Mouse (Mus musculus): Measurements from ENCODE around the gene Cux1. TPM values are rescaled to one million over a fixed set of nuclear protein-coding genes. Genes with fewer than 3 reads are reported as not detected.

Cux1 gene
- polyA plus RNA-seq, 1 experiment from 2014 or later = 68.2 TPM

DNA sequence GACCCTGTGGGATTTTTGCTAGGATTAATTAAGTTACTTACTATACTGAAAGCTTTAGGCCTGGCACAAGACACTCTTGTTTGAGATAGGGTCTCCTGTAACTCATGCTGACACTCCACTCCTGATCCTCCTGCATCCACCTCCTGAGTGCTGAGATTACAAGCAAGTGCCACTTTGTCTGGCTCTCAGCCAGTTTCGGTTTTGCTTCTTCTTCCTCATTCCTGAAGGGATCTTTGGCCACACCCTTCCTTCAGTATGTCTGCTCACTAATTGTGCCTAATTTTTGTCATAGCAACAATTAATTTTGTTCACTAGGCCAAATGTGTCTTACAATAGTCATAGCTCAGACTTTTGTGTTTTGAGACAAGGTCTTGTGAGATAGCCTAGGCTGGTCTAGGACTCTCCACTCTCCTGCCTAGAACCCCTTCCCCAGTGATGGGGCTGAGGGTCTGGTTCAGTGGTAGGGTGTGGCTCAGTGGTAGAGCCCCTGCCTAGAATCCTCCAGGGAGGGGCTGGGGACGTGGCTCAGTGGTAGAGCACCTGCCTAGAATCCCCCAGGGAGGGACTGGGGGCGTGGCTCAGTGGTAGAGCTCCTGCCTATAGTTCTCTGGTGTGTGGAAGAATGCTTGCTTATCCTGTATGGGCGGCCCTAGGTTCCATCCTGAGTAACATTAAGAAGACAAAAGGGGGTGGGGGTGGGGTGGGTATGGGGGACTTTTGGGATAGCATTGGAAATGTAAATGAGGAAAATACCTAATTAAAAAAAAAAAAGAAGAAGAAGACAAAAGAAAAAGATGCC is 16.6 kb upstream of the Cux1 start:
- H3K36me3 ChIP-seq = no peaks in the 10 kb centered on the region

DNA sequence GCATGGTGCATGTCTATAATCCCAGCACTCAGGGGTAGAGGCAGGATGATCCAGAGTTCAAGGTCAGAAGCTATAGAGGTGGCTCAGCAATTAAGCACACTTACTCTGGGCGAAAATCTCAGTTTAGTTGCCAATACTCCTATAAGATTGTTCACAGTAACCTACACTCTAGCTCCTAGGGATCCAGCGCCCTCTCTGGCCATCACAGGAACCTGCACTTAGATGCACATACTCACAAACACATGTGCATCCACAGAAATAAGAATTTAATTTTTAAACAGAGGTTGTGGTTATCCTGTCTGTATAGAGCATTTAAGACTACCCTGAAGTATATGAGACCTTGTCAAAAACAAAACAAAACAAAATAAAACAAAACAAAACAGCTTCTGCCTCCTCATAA is 16.0 kb upstream of the Cux1 start:
- Histone ChIP-seq H3K36me3 (no peaks in the 10 kb centered on the region), H3K9ac (no peak overlapping the region), H3K4me3 (replicated peaks) (no peak overlapping the region), H3K4me2 (replicated peaks) (no peak overlapping the region), H3K27me3 (replicated peaks) (0 out of 2 replicates have a peak, but pooled peaks cover 4% of the 10 kb centered on the region), H3K4me1 (replicated peaks) (0 out of 2 replicates have a peak, but pooled peaks cover 6% of the 10 kb centered on the region), H3K9me3 (no peaks in the 10 kb centered on the region), H3K27ac (no peak overlapping the region)
- ATAC-seq = no peak
- WGBS = 82% methylated on average over 2 of the region's 2 CpGs

More for the DNA sequence above, 16.6 kb upstream of the Cux1 start:
- Histone ChIP-seq H3K9ac (no peak overlapping the region), H3K4me1 (replicated peaks) (0 out of 2 replicates have a peak, but pooled peaks cover 6% of the 10 kb centered on the region), H3K4me2 (replicated peaks) (no peak overlapping the region), H3K27me3 (replicated peaks) (0 out of 2 replicates have a peak, but pooled peaks cover 4% of the 10 kb centered on the region), H3K9me3 (no peaks in the 10 kb centered on the region), H3K4me3 (replicated peaks) (no peak overlapping the region), H3K27ac (no peak overlapping the region)
- no peak; the same call in 1 of the 2 replicates for ATAC-seq
- 67% methylated on average over 4 of the region's 4 CpGs for WGBS

DNA sequence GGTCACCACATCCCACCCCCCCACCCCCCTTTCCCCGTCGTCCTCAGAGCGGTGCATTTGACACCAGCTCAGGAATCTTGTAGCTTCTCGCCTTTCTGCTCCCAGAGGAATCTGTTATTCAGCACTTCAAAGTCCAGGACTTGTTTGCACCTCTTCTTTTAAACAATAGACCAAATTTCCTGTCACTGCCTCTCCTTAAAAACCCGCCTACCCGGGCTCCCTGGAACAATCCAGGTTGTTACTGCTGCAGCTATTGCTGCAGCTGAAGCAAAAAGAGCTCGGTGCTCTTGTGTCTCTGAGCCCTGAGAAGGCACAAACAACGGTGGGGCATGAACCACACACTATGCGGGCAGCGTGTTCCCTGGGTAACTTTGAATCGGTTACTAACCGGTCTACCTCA is 14.9 kb upstream of the Cux1 start:
- Histone ChIP-seq H3K36me3 (no peaks in the 10 kb centered on the region), H3K4me1 (replicated peaks) (0 out of 2 replicates have a peak, but pooled peaks cover 6% of the 10 kb centered on the region), H3K9ac (no peak overlapping the region), H3K4me2 (replicated peaks) (peak overlapping the region; percentile 56), H3K9me3 (no peaks in the 10 kb centered on the region), H3K27ac (no peak overlapping the region), H3K4me3 (replicated peaks) (no peak overlapping the region), H3K27me3 (replicated peaks) (0 out of 2 replicates have a peak, but pooled peaks cover 4% of the 10 kb centered on the region)
- WGBS = 7% methylated on average over 12 of the region's 12 CpGs
- ATAC-seq = no peak

DNA sequence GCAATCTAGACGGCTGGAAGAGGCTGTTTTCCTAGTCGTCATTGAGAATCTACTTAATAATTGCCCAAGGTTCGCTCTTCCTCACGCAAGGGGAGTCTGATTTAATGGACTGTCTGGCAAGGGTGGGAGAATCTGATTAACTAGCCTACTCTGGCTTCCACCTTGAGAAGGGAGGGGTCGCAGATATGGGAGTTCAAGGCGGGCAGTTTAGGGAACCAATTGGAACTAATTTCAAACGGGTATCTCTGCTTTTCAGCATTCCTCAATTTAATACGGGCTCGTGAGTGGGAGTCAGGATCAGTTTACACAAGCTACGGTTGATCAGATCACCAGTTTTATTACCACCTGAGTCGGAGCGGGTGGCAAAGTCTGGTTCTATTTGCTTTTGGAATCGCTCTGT is 14.3 kb upstream of the Cux1 start:
- no peak overlapping the region for H3K9ac ChIP-seq
- H3K36me3 ChIP-seq = no peaks in the 10 kb centered on the region
- H3K4me2 ChIP-seq (replicated peaks) = peak overlapping the region; percentile 56
- no peak overlapping the region for H3K27ac ChIP-seq
- WGBS = 1% methylated on average over 13 of the region's 13 CpGs
- ATAC-seq = 0 out of 2 replicates have a peak, but pooled peaks have one; percentile 22
- H3K9me3 ChIP-seq = no peaks in the 10 kb centered on the region
- H3K4me1 ChIP-seq (replicated peaks) = 0 out of 2 replicates have a peak, but pooled peaks cover 6% of the 10 kb centered on the region
- H3K4me3 ChIP-seq (replicated peaks) = peak overlapping the region; percentile 13
- H3K27me3 ChIP-seq (replicated peaks) = 0 out of 2 replicates have a peak, but pooled peaks cover 4% of the 10 kb centered on the region

DNA sequence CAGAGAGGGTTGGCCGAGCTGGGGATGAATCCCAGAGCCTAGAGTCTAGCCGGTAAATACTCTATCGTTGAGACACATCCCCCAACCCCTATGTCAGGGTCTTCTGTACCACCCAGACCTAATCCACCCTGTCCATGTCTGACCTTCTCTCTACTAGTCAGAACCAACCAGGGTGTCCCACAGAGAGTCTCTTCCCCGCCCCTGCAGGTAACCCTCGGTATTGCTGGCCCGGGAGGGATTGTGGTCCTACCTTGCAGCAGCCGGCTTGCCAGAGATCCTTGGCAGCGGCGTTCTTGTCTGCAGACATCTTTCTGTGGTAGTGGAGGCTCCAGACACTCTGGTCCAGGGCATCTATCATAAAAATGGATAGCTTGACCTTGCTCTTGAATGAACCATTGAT is 13.9 kb upstream of the Cux1 start:
- peak overlapping the region; percentile 13 for H3K4me3 ChIP-seq (replicated peaks)
- H3K27ac ChIP-seq = no peak overlapping the region
- 13% methylated on average over 9 of the region's 9 CpGs for WGBS
- no peaks in the 10 kb centered on the region for H3K36me3 ChIP-seq
- 0 out of 2 replicates have a peak, but pooled peaks cover 6% of the 10 kb centered on the region for H3K4me1 ChIP-seq (replicated peaks)
- no peak overlapping the region for H3K9ac ChIP-seq
- 0 out of 2 replicates have a peak, but pooled peaks cover 4% of the 10 kb centered on the region for H3K27me3 ChIP-seq (replicated peaks)
- ATAC-seq = peak; percentile 68
- H3K4me2 ChIP-seq (replicated peaks) = peak overlapping the region; percentile 56
- H3K9me3 ChIP-seq = no peaks in the 10 kb centered on the region

DNA sequence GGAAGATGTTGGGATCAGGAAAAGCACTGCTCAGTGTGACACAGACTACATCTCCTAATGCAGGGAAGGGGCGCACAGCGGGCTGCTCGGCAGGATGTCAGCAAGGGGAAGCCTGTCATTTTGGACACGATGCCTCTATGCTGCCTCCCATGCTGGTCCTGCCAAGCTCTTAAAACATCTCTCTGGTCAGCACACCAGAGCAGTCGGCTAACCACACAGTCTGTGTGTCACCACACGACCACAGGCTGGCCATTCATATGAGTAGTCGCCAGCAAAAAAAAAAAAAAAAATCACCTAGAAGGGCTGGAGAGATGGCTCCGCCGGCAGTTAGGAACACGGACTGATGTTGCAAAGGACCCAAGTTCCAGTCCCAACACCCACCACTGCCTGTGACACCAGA is 10.9 kb upstream of the Cux1 start:
- 0 out of 2 replicates have a peak, but pooled peaks cover 6% of the 10 kb centered on the region for H3K4me1 ChIP-seq (replicated peaks)
- H3K4me2 ChIP-seq (replicated peaks) = no peak overlapping the region
- H3K9me3 ChIP-seq = no peaks in the 10 kb centered on the region
- WGBS = 56% methylated on average over 10 of the region's 10 CpGs
- peaks cover 4% of the 10 kb centered on the region; the same call in 1 of the 2 replicates for H3K27me3 ChIP-seq (replicated peaks)
- no peak overlapping the region for H3K27ac ChIP-seq
- no peak overlapping the region for H3K4me3 ChIP-seq (replicated peaks)
- no peak for ATAC-seq
- H3K9ac ChIP-seq = no peak overlapping the region
- no peaks in the 10 kb centered on the region for H3K36me3 ChIP-seq

DNA sequence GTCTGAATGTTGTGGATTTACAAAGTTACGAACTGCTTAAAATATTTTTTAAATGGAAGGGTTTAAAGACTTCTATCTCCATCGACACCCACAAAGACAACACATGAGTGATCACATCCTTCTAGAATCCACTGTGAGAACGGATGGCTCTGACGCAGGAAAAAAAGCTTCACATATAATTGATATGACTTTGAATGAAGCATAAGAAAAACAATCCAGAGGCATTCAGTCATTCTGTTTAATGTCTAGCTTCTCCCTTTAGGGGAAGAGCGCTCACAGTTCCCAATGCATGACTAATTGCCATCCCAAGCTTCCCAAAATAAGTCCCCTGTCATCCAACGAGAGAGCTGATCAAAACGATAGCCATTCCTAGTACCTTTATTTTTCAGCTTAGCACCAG is 2.9 kb upstream of the Cux1 start:
- Histone ChIP-seq H3K27me3 (replicated peaks) (peaks cover 5% of the 10 kb centered on the region; the same call in 1 of the 2 replicates), H3K36me3 (no peaks in the 10 kb centered on the region), H3K4me2 (replicated peaks) (no peak overlapping the region), H3K27ac (no peak overlapping the region), H3K9ac (no peak overlapping the region), H3K4me1 (replicated peaks) (peaks cover 5% of the 10 kb centered on the region; the same call in 1 of the 2 replicates), H3K4me3 (replicated peaks) (no peak overlapping the region), H3K9me3 (no peaks in the 10 kb centered on the region)
- 58% methylated on average over 7 of the region's 7 CpGs for WGBS
- no peak for ATAC-seq

DNA sequence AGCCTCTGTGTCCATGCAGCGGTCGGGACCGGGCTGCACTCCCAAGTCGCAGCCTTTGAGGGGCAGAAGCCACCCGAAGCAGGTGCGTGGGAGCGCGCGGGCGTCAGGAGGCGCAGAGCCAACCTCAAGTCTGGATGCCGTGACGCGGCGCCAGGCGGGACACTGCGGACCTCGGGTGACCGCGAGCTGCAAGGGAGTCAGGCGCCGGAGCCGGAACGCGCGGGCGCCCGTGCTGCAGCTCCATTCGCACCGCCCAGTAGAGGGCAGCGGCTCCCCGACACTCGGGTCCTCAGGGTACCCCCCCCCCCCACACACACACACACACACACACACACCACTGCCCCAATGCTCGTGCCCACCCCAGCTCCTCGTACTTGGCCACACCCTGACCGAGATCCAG is 1.5 kb upstream of the Cux1 start:
- H3K4me3 ChIP-seq (replicated peaks) = peak overlapping the region; percentile 98
- H3K4me2 ChIP-seq (replicated peaks) = peak overlapping the region; percentile 98
- H3K9me3 ChIP-seq = no peaks in the 10 kb centered on the region
- peaks cover 5% of the 10 kb centered on the region; the same call in 1 of the 2 replicates for H3K27me3 ChIP-seq (replicated peaks)
- ATAC-seq = 0 out of 2 replicates have a peak, but pooled peaks have one; percentile 1
- H3K36me3 ChIP-seq = no peaks in the 10 kb centered on the region
- H3K27ac ChIP-seq = no peak overlapping the region
- H3K9ac ChIP-seq = peak overlapping the region; percentile 48
- H3K4me1 ChIP-seq (replicated peaks) = peaks cover 15% of the 10 kb centered on the region
- under 1% methylated on average over 25 of the region's 36 CpGs for WGBS

DNA sequence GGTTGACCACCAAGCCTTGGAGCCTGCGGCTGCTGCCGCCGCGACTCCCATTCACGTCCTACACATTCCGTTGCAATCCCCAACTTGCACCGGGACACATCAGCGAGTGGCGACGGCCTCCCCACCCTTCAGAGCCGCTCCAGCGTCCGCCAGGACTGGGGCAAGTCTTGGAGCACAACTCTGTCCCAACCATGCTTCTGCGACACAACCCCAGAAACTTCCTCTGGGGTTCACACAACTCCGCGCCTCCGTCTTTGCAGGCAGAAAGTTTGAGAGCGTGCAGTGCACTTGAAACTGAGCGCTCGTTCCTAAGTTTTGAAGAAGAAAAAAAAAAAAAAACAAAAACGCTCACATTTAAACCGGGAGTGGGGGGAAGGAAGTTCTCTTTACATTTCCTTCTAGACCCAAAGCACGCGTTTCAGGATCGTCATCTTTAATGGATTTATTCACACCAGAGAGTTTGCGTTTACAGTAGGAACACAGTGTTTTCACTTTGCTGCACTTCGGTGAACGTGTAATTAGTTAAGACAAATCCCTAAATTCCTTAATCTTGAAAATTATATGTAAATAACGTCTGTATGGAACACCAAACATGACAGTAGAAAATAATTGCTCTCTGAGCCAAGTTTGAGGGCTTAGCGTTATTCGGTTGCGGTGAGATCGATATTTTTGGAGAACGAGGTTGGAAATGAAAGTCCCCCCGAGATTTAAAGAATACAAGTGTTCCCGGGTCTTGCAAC is 906 bp upstream of the Cux1 start:
- Histone ChIP-seq H3K9ac (peak overlapping the region; percentile 91), H3K36me3 (no peaks in the 10 kb centered on the region), H3K4me3 (replicated peaks) (peak overlapping the region; percentile 98), H3K9me3 (no peaks in the 10 kb centered on the region), H3K4me2 (replicated peaks) (peak overlapping the region; percentile 98), H3K4me1 (replicated peaks) (peaks cover 15% of the 10 kb centered on the region), H3K27me3 (replicated peaks) (peaks cover 5% of the 10 kb centered on the region; the same call in 1 of the 2 replicates), H3K27ac (no peak overlapping the region)
- ATAC-seq = peak; percentile 21
- WGBS = under 1% methylated on average over 36 of the region's 36 CpGs

DNA sequence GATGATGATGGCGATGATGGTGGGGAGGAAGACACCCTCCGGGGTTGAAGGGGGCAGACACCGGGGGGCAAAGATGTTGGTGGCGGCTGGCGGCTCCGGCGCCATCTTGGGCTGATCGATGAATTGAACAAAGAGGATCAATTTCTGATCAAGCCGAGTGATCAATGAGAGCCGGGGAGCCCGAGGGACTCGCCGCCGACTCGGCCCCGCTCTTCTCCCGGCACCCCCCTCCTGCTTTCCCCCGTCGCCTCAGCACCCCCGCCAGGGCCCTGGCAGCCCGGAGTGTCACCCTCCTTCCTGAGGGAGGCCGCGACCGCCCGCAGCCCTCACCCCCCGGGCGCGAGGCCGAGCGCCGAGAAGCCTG is 496 bp downstream of the Cux1 start:
- Histone ChIP-seq H3K36me3 (no peaks in the 10 kb centered on the region), H3K27me3 (replicated peaks) (0 out of 2 replicates have a peak, but pooled peaks cover 4% of the 10 kb centered on the region), H3K4me1 (replicated peaks) (peaks cover 17% of the 10 kb centered on the region), H3K4me2 (replicated peaks) (peak overlapping the region; percentile 98), H3K4me3 (replicated peaks) (peak overlapping the region; percentile 98), H3K9ac (peak overlapping the region; percentile 91), H3K9me3 (no peaks in the 10 kb centered on the region), H3K27ac (peak overlapping the region; percentile 93)
- under 1% methylated on average over 30 of the region's 31 CpGs for WGBS
- peak; percentile 67 for ATAC-seq

DNA sequence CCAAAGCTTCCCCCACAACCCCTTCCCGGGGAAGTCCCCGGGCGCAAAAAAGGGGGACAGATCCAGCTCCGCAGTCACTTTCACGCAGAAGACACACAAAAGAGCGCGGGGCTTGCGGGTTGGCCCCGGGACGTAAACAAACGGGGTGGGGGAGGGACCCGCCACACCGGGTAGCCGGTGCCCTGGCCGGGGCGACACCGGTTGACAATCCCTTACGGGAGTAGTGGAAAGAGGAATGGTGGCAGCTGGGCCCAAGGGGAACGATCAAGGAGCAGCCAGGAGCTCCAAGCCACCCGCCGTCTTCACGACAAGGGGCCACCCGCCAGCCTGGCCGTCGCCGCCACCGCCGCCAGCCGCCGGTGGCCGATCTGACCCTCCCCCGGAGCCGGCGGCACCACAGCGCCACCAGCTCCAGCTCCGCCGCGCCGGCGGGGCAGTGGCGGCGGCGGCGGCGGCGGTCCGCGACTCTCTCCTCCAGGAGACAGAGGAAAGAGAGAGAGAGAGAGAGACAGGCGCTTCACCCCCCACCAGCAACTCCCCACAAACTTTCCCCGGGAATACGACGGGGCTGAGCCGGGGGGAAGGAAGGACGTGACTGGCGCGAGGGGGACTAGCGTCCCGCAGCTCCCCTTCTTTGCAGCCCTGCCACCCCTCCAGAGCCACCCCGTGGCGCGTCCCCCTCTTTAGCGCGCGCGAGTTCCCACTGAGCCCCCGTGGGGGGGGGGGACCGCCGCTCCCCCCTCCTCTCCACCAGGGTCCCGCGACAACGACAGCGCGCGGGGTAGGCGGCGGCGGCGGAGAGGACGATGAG is 1.1 kb downstream of the Cux1 start:
- H3K27me3 ChIP-seq (replicated peaks) = no peaks in the 10 kb centered on the region
- H3K9ac ChIP-seq = peak overlapping the region; percentile 91
- WGBS = under 1% methylated on average over 77 of the region's 79 CpGs
- peak overlapping the region; percentile 98 for H3K4me3 ChIP-seq (replicated peaks)
- H3K9me3 ChIP-seq = no peaks in the 10 kb centered on the region
- H3K36me3 ChIP-seq = no peaks in the 10 kb centered on the region
- H3K27ac ChIP-seq = peak overlapping the region; percentile 93
- H3K4me1 ChIP-seq (replicated peaks) = peaks cover 17% of the 10 kb centered on the region
- peak overlapping the region; percentile 98 for H3K4me2 ChIP-seq (replicated peaks)
- peak; percentile 27 for ATAC-seq
